Mouse (Mus musculus): ENCODE results near the gene Ryr2. TPM values are rescaled to one million over a fixed set of nuclear protein-coding genes. Genes with fewer than 3 reads are reported as not detected.

Gene Ryr2
- polyA plus RNA-seq, 1 experiment: not detected

GRCm38 (mm10) chr13:12064576-12064975 lies 42.2 kb downstream of the Ryr2 start:
- no peak for TF ChIP-seq GATA1 (IDR thresholded peaks at IDR 0.05; ENCODE audit: low read length)

- no peak for TF ChIP-seq GATA1 (IDR thresholded peaks at IDR 0.05; ENCODE audit: low read length)
Observed at GRCm38 (mm10) chr13:12063561-12063960, 43.2 kb downstream of the Ryr2 start.

GRCm38 (mm10) chr13:12057357-12057771 lies 49.4 kb downstream of the Ryr2 start:
- TF ChIP-seq GATA1 (IDR thresholded peaks at IDR 0.05; ENCODE audit: low read length): no peak

- TF ChIP-seq GATA1 (IDR thresholded peaks at IDR 0.05; ENCODE audit: low read length): no peak
Observed at GRCm38 (mm10) chr13:12055913-12056312, 50.8 kb downstream of the Ryr2 start.

- TF ChIP-seq GATA1 (IDR thresholded peaks at IDR 0.05; ENCODE audit: low read length): no peak
Observed at GRCm38 (mm10) chr13:12053910-12054309, 52.8 kb downstream of the Ryr2 start.

GRCm38 (mm10) chr13:12050809-12051208 lies 55.9 kb downstream of the Ryr2 start:
- TF ChIP-seq GATA1 (IDR thresholded peaks at IDR 0.05; ENCODE audit: low read length): no peak

GRCm38 (mm10) chr13:12047059-12047458 lies 59.7 kb downstream of the Ryr2 start:
- TF ChIP-seq GATA1 (IDR thresholded peaks at IDR 0.05; ENCODE audit: low read length): no peak

- TF ChIP-seq GATA1 (IDR thresholded peaks at IDR 0.05; ENCODE audit: low read length): no peak
Observed at GRCm38 (mm10) chr13:12044751-12045150, 62.0 kb downstream of the Ryr2 start.

- TF ChIP-seq GATA1 (IDR thresholded peaks at IDR 0.05; ENCODE audit: low read length): no peak
Observed at GRCm38 (mm10) chr13:12042891-12043491, 63.8 kb downstream of the Ryr2 start.

- TF ChIP-seq GATA1 (IDR thresholded peaks at IDR 0.05; ENCODE audit: low read length): no peak
Observed at GRCm38 (mm10) chr13:12039967-12040366, 66.8 kb downstream of the Ryr2 start.

GRCm38 (mm10) chr13:12038676-12039075 lies 68.1 kb downstream of the Ryr2 start:
- TF ChIP-seq GATA1 (IDR thresholded peaks at IDR 0.05; ENCODE audit: low read length): no peak

GRCm38 (mm10) chr13:12037241-12037640 lies 69.5 kb downstream of the Ryr2 start:
- no peak for TF ChIP-seq GATA1 (IDR thresholded peaks at IDR 0.05; ENCODE audit: low read length)

- TF ChIP-seq GATA1 (IDR thresholded peaks at IDR 0.05; ENCODE audit: low read length): no peak
Observed at GRCm38 (mm10) chr13:12036834-12037233, 69.9 kb downstream of the Ryr2 start.

- TF ChIP-seq GATA1 (IDR thresholded peaks at IDR 0.05; ENCODE audit: low read length): no peak
Observed at GRCm38 (mm10) chr13:12033914-12034313, 72.8 kb downstream of the Ryr2 start.

GRCm38 (mm10) chr13:12033272-12033671 lies 73.5 kb downstream of the Ryr2 start:
- no peak for TF ChIP-seq GATA1 (IDR thresholded peaks at IDR 0.05; ENCODE audit: low read length)

GRCm38 (mm10) chr13:12029841-12030240 lies 76.9 kb downstream of the Ryr2 start:
- TF ChIP-seq GATA1 (IDR thresholded peaks at IDR 0.05; ENCODE audit: low read length): no peak

GRCm38 (mm10) chr13:12029326-12029725 lies 77.4 kb downstream of the Ryr2 start:
- TF ChIP-seq GATA1 (IDR thresholded peaks at IDR 0.05; ENCODE audit: low read length): no peak

- no peak for TF ChIP-seq GATA1 (IDR thresholded peaks at IDR 0.05; ENCODE audit: low read length)
Observed at GRCm38 (mm10) chr13:12018046-12018445, 88.7 kb downstream of the Ryr2 start.

Measured in G1E-ER4 (cell line).